Mouse (Mus musculus) cerebral cortex, adult 2 months (tissue): ENCODE results near the gene Cldn34a.

Experiments used
- WGBS: fragments of 180-500 bp; shearing (Covaris S2); methylation state at CpG from one replicate; pipeline ENCODE4 v1.1.7; 2018; 5-methylcytosine and 5-hydroxymethylcytosine counted together

Cldn34a gene

GRCm38 (mm10) chrX:152563034-152563433 lies at the start of gene Cldn34a:
TSS of gene Cldn34a (plus strand) at chrX:152563334.
- WGBS = 86% methylated on average over 2 of the region's 2 CpGs

GRCm38 (mm10) chrX:152518611-152519010 lies 44.5 kb upstream of the Cldn34a start:
- WGBS = 90% methylated on average over 2 of the region's 2 CpGs

GRCm38 (mm10) chrX:152545736-152546135 lies 17.4 kb upstream of the Cldn34a start:
- 75% methylated on average over 1 of the region's 1 CpGs for WGBS

- 76% methylated on average over 1 of the region's 1 CpGs for WGBS
Observed at GRCm38 (mm10) chrX:152548180-152548579, 15.0 kb upstream of the Cldn34a start.

- WGBS = 71% methylated on average over 6 of the region's 6 CpGs
Observed at GRCm38 (mm10) chrX:152557446-152557845, 5.7 kb upstream of the Cldn34a start.
